Mouse (Mus musculus) intestine, embryonic 16.5 days (tissue): ENCODE results near the gene Bex3. TPM values are rescaled to one million over a fixed set of nuclear protein-coding genes. Genes with fewer than 3 reads are reported as not detected.
"Not testable (repeated sequence)": the region's sequence is repeated elsewhere in the genome, so short reads cannot be mapped to it uniquely, and the experiment has no call there.

Experiments used
- ATAC-seq: fragments of 200-750 bp; cut with Nextera tagmentation; 2 replicates; pipeline ENCODE4 v1.8.0; 2017; ENCODE audit warnings: moderate TSS enrichment, moderate library complexity
- H3K27ac ChIP-seq: fragments of 300-500 bp; sonication (generic); 2 replicates; pipeline ENCODE4 v1.5.1; 2014; ENCODE audit warnings: mild to moderate bottlenecking, low read length
- H3K27me3 ChIP-seq: fragments of 300-500 bp; sonication (generic); replicated peaks from 2 replicates; pipeline ENCODE4 v1.6.1; 2014; ENCODE audit warnings: low read length, control low read depth, mixed read lengths; ENCODE audit not compliant: control insufficient read depth, insufficient read depth
- H3K36me3 ChIP-seq: fragments of 300-500 bp; sonication (generic); 2 replicates; pipeline ENCODE4 v1.6.1; 2014; ENCODE audit warnings: low read length, control low read depth; ENCODE audit not compliant: control insufficient read depth, insufficient read depth
- H3K4me1 ChIP-seq: fragments of 300-500 bp; sonication (generic); 2 replicates; pipeline ENCODE4 v1.6.1; 2014; ENCODE audit warnings: low read length, control low read depth, mixed read lengths; ENCODE audit not compliant: control insufficient read depth, insufficient read depth
- H3K4me2 ChIP-seq: fragments of 300-500 bp; sonication (generic); 2 replicates; pipeline ENCODE4 v1.6.1; 2014; ENCODE audit warnings: low read depth, low read length, control low read depth
- H3K4me3 ChIP-seq: fragments of 300-500 bp; sonication (generic); 2 replicates; pipeline ENCODE4 v1.5.1; 2014; ENCODE audit warnings: mild to moderate bottlenecking, low read length
- H3K9ac ChIP-seq: fragments of 300-500 bp; sonication (generic); 2 replicates; pipeline ENCODE4 v1.6.1; 2014; ENCODE audit warnings: low read depth, low read length
- H3K9me3 ChIP-seq: fragments of 300-500 bp; sonication (generic); 2 replicates; pipeline ENCODE4 v1.6.1; 2016; ENCODE audit warnings: low read length, control low read depth; ENCODE audit not compliant: control insufficient read depth
- WGBS: fragments of 180-500 bp; shearing (Covaris S2); extraction: QIAGEN DNeasy Blood & Tissue Kit; methylation state at CpG from one replicate; pipeline ENCODE4 v1.1.7; 2014; 5-methylcytosine and 5-hydroxymethylcytosine counted together
- polyA plus RNA-seq: library from polyadenylated mRNA; unstranded; fragments of >200 nt; fragmentation: Nextera tagmentation; extraction: Ambion mirVana; gene quantifications from 2 replicates; pipeline ENCODE4 v1.2.1, GENCODE M21; 2015

Gene Bex3
- polyA plus RNA-seq, 1 experiment from 2014 or later = 360 TPM

DNA sequence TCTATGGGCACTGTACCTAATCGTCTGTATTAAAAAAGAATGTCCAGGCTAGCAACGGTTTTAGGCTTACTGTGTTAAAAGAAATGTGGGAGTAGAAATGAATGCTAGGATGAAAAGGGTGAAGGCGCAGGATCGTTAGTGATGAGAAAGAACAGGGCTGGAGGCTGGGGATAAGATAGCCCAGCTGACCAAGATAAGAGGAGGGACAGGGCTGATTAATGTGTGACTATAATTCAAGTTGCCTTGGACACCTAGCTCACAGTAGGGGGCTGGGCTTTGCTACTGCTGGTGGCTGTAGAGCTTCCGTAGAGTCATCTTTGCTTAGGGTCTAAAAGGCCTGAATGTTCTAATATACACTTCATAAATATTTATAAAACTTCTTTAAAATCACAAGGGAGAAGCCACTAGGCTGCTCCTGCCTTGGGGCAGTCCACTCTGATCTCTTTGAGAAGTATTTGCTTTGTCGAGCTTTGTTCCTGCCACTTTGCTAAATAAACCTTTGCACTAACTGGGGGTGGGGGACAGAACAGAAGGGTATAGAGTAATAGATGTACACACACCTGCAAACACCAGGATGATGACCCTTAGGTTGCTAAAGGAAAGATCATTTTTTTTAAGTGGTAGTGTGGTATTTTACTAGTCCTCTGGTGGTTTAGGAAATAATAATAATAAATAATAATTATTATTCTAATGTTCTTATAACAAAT is 17.9 kb upstream of the Bex3 start:
- 35% methylated on average over 6 of the region's 6 CpGs for WGBS
- ATAC-seq = peak; percentile 76
- no peaks in the 10 kb centered on the region for H3K27me3 ChIP-seq

DNA sequence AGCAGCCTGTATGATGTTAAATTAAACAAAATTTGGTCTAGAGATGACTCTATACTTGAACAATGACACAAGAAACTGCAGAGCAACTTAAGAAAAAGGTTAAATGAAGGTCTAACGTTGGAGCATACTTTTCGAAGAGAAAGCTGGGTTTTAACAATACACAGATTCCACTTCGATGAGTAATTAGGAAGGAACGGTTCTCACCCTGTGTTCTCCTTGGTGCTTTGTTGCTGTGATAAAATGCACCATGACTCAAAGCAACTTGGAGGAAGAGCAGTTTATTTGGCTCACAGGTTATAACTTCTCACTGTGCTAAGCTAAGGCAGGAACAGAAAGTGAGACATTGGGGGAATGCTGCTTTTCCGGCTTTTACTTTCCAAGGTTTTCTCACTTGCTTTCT is 2.3 kb upstream of the Bex3 start:
- Histone ChIP-seq H3K27ac (no peak overlapping the region), H3K27me3 (no peaks in the 10 kb centered on the region), H3K36me3 (no peaks in the 10 kb centered on the region), H3K4me1 (peaks cover 3% of the 10 kb centered on the region; the same call in 1 of the 2 replicates), H3K9me3 (no peaks in the 10 kb centered on the region), H3K9ac (no peak overlapping the region), H3K4me3 (no peak overlapping the region), H3K4me2 (no peak overlapping the region)
- ATAC-seq = no peak
- 61% methylated on average over 5 of the region's 5 CpGs for WGBS

More for the DNA sequence above, 17.9 kb upstream of the Bex3 start:
- no peak overlapping the region for H3K27ac ChIP-seq
- no peaks in the 10 kb centered on the region for H3K4me1 ChIP-seq
- H3K9ac ChIP-seq = no peak overlapping the region
- no peaks in the 10 kb centered on the region for H3K9me3 ChIP-seq
- no peak overlapping the region for H3K4me2 ChIP-seq
- no peaks in the 10 kb centered on the region for H3K36me3 ChIP-seq
- no peak overlapping the region for H3K4me3 ChIP-seq

DNA sequence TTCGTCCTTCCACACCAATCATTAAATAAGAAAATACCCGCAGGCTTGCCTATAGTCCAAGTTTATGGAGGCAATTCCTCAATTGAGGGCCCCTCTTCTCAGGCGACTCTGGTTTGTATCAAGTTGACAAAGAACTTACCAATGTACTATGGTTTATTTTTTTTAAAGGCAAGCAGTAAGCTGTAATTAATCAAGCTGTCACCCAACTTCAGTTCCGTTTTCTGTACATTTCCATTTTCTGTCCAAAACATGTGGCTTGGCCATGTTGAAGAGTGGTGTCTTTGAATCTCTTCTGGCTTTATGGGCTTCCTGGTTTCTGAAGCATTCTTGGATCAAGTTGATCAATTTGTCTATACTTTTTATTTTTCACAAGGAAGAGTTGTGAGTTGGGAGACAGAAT is 1.9 kb upstream of the Bex3 start:
- no peaks in the 10 kb centered on the region for H3K27me3 ChIP-seq
- H3K9me3 ChIP-seq = no peaks in the 10 kb centered on the region
- no peak overlapping the region for H3K9ac ChIP-seq
- H3K27ac ChIP-seq = no peak overlapping the region
- H3K4me2 ChIP-seq = no peak overlapping the region
- no peaks in the 10 kb centered on the region for H3K36me3 ChIP-seq
- peaks cover 3% of the 10 kb centered on the region; the same call in 1 of the 2 replicates for H3K4me1 ChIP-seq
- no peak for ATAC-seq
- 60% methylated on average over 4 of the region's 4 CpGs for WGBS
- H3K4me3 ChIP-seq = no peak overlapping the region

GRCm38 (mm10) chrX:136270393-136271111 is 499 bp downstream of the Bex3 start:
- not testable (repeated sequence) for H3K9me3 ChIP-seq, H3K27me3 ChIP-seq, H3K27ac ChIP-seq, H3K36me3 ChIP-seq, H3K4me1 ChIP-seq
- H3K4me3 ChIP-seq = peak overlapping the region; percentile 47
- peak overlapping the region; percentile 45 for H3K4me2 ChIP-seq
- peak; percentile 57 for ATAC-seq
- 16% methylated on average over 18 of the region's 60 CpGs for WGBS
- H3K9ac ChIP-seq = peak overlapping the region; percentile 63

GRCm38 (mm10) chrX:136274542-136274941 is 4.5 kb downstream of the Bex3 start:
- no peak overlapping the region for H3K4me2 ChIP-seq
- H3K4me1 ChIP-seq = peaks cover 3% of the 10 kb centered on the region; the same call in 1 of the 2 replicates
- 28% methylated on average over 3 of the region's 3 CpGs for WGBS
- H3K27ac ChIP-seq = no peak overlapping the region
- H3K4me3 ChIP-seq = no peak overlapping the region
- no peak for ATAC-seq
- H3K36me3 ChIP-seq = no peaks in the 10 kb centered on the region
- H3K9me3 ChIP-seq = no peaks in the 10 kb centered on the region
- no peaks in the 10 kb centered on the region for H3K27me3 ChIP-seq
- no peak overlapping the region for H3K9ac ChIP-seq

- H3K27ac ChIP-seq = no peak overlapping the region
- H3K9me3 ChIP-seq = no peaks in the 10 kb centered on the region
- WGBS = 51% methylated on average over 3 of the region's 3 CpGs
- no peak for ATAC-seq
- H3K36me3 ChIP-seq = no peaks in the 10 kb centered on the region
- H3K4me2 ChIP-seq = no peak overlapping the region
- no peak overlapping the region for H3K9ac ChIP-seq
- no peak overlapping the region for H3K4me3 ChIP-seq
- H3K27me3 ChIP-seq = no peaks in the 10 kb centered on the region
- H3K4me1 ChIP-seq = peaks cover 3% of the 10 kb centered on the region; the same call in 1 of the 2 replicates
These were observed 5.3 kb downstream of the Bex3 start for GRCm38 (mm10) chrX:136275386-136275785.

GRCm38 (mm10) chrX:136277577-136277976 is 7.5 kb downstream of the Bex3 start:
- H3K36me3 ChIP-seq = no peaks in the 10 kb centered on the region
- H3K4me1 ChIP-seq = no peaks in the 10 kb centered on the region
- 87% methylated on average over 7 of the region's 7 CpGs for WGBS
- H3K9me3 ChIP-seq = no peaks in the 10 kb centered on the region
- H3K4me3 ChIP-seq = no peak overlapping the region
- no peak overlapping the region for H3K9ac ChIP-seq
- no peaks in the 10 kb centered on the region for H3K27me3 ChIP-seq
- no peak for ATAC-seq
- H3K27ac ChIP-seq = no peak overlapping the region
- no peak overlapping the region for H3K4me2 ChIP-seq

GRCm38 (mm10) chrX:136278401-136278800 is 8.3 kb downstream of the Bex3 start:
- Histone ChIP-seq H3K27ac (no peak overlapping the region), H3K4me1 (no peaks in the 10 kb centered on the region), H3K4me2 (no peak overlapping the region), H3K4me3 (no peak overlapping the region), H3K27me3 (no peaks in the 10 kb centered on the region), H3K36me3 (no peaks in the 10 kb centered on the region), H3K9ac (no peak overlapping the region), H3K9me3 (no peaks in the 10 kb centered on the region)
- no peak for ATAC-seq

DNA sequence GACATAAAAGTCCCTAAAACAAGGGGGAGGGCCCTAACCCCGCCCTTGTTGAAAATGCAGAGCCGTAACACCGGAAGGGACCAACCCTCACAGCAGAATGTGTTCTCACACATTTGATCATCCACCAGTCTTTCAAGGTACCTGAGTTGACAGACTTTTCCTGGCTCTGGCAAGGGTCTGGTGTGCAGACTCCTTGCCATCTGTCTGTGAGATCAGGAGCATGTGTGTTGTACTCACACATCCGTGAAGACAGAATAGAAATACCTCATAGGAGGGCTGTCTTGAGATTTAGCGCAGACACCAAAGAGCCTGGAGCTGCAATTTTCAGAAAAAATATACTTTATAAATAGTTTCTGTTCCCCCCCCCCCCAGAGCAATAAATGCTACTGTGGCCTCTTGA is 9.4 kb downstream of the Bex3 start:
- H3K27ac ChIP-seq = no peak overlapping the region
- no peaks in the 10 kb centered on the region for H3K36me3 ChIP-seq
- H3K27me3 ChIP-seq = no peaks in the 10 kb centered on the region
- no peaks in the 10 kb centered on the region for H3K9me3 ChIP-seq
- no peaks in the 10 kb centered on the region for H3K4me1 ChIP-seq
- WGBS = 73% methylated on average over 5 of the region's 5 CpGs
- no peak for ATAC-seq
- no peak overlapping the region for H3K4me2 ChIP-seq
- H3K9ac ChIP-seq = no peak overlapping the region
- H3K4me3 ChIP-seq = no peak overlapping the region
